Mouse (Mus musculus): Measurements from ENCODE around the gene Eftud2. TPM values are rescaled to one million over a fixed set of nuclear protein-coding genes. Genes with fewer than 3 reads are reported as not detected.

Gene Eftud2
- polyA plus RNA-seq, 1 experiment = 76.4 TPM

- Histone ChIP-seq H3K36me3 (ENCODE audit: control insufficient read depth, insufficient read depth, low read length) (peaks cover 3% of the 10 kb centered on the region), H3K27me3 (replicated peaks; ENCODE audit: control insufficient read depth, insufficient read depth, low read length) (no peaks in the 10 kb centered on the region), H3K4me3 (ENCODE audit: insufficient read depth, low read depth, low read length) (no peak overlapping the region), H3K27ac (ENCODE audit: insufficient read depth, low read depth, low read length) (no peak overlapping the region), H3K4me1 (ENCODE audit: control insufficient read depth, insufficient read depth, low read length) (no peaks in the 10 kb centered on the region)
- DNase-seq = no peak
- TF ChIP-seq CTCF (conservative IDR thresholded peaks at IDR 0.05; ENCODE audit: insufficient read depth, insufficient read length, low read depth, low read length) = peak; percentile 29
- no peak for TF ChIP-seq POLR2A (IDR thresholded peaks at IDR 0.05; ENCODE audit: low read depth, low read length)
These were observed 27.0 kb downstream of the Eftud2 start for GRCm38 (mm10) chr11:102853760-102854159.

DNA sequence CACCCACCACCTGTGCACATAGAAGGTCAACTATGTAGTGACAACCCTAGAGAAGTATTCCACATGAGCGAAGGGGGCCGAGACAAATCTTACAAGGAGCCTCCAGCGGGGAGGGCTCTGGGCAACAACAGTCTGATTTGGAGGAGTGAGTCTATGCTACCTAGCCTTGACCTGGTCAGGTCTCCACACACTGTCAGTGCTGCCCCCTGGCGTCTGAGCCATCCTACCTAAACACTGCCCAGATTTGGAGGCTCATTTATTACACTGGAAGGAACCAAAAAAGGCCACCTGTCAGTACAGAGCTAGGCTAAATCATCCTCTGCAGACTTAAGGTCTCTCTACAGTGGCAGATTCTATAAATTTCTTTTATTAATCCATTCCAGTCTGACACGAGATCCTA is 28.9 kb downstream of the Eftud2 start:
- Histone ChIP-seq H3K27ac (ENCODE audit: insufficient read depth, low read depth, low read length) (no peak overlapping the region), H3K4me1 (ENCODE audit: control insufficient read depth, insufficient read depth, low read length) (no peaks in the 10 kb centered on the region), H3K4me3 (ENCODE audit: insufficient read depth, low read depth, low read length) (no peak overlapping the region), H3K27me3 (replicated peaks; ENCODE audit: control insufficient read depth, insufficient read depth, low read length) (no peaks in the 10 kb centered on the region), H3K36me3 (ENCODE audit: control insufficient read depth, insufficient read depth, low read length) (peaks cover 5% of the 10 kb centered on the region)
- peak; percentile 72 for DNase-seq
- 58% methylated on average over 5 of the region's 5 CpGs for WGBS
- TF ChIP-seq CTCF (conservative IDR thresholded peaks at IDR 0.05; ENCODE audit: insufficient read depth, insufficient read length, low read depth, low read length) (peak; percentile 79), POLR2A (IDR thresholded peaks at IDR 0.05; ENCODE audit: low read depth, low read length) (no peak)

DNA sequence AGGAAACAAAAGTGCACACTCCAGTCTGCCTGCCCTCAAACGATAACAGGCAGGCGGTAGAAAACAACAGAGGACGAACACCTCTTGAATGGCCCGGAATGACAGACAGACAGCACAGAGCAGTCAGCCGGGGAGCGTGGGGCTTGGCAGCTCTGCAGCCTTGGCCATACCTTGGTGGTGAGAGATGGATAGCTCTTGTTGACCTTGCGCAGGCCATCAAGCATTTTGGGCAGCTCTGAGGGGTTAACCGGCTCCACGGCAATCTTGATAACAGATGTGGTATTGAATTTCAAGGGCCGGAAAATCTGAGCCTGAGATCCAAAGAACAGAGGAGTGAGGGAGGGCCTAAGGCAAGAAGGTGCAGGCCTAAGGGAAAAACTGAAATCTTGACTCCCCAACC is 34.9 kb downstream of the Eftud2 start:
- Histone ChIP-seq H3K36me3 (ENCODE audit: control insufficient read depth, insufficient read depth, low read length) (peaks cover 5% of the 10 kb centered on the region), H3K27me3 (replicated peaks; ENCODE audit: control insufficient read depth, insufficient read depth, low read length) (no peaks in the 10 kb centered on the region), H3K4me1 (ENCODE audit: control insufficient read depth, insufficient read depth, low read length) (no peaks in the 10 kb centered on the region), H3K27ac (ENCODE audit: insufficient read depth, low read depth, low read length) (0 out of 2 replicates have a peak overlapping the region, but pooled peaks have one; percentile 28), H3K4me3 (ENCODE audit: insufficient read depth, low read depth, low read length) (no peak overlapping the region)
- DNase-seq = no peak
- 75% methylated on average over 10 of the region's 10 CpGs for WGBS
- TF ChIP-seq POLR2A (IDR thresholded peaks at IDR 0.05; ENCODE audit: low read depth, low read length) (no peak), CTCF (conservative IDR thresholded peaks at IDR 0.05; ENCODE audit: insufficient read depth, insufficient read length, low read depth, low read length) (no peak)

DNA sequence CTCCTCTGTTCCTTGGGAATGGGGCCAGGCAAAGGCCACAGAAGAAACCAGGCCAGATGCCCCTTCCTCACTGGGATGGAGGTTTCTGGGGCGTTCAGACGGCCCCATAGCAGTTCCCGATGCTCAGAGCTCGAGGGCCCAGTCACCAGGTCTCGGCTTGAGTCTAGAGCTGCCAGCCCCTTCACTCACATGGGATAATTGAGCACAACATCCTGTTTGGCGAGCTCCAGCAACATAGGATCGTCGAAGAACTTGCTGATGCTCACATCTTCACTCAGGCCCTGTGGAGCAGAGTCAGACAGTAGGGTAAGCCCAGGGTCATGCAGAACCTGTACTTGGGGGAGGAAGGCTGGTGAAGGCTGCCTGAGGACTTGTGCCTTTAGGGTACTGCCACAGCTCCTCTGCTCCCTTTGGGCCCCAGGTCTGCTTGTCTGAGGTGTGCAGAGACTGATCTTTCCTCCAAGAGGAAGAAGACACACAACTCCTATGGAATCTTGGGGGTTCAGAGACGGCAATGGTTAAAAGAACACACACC is 42.1 kb downstream of the Eftud2 start:
- Histone ChIP-seq H3K4me3 (ENCODE audit: insufficient read depth, low read depth, low read length) (no peak overlapping the region), H3K4me1 (ENCODE audit: control insufficient read depth, insufficient read depth, low read length) (no peaks in the 10 kb centered on the region), H3K27me3 (replicated peaks; ENCODE audit: control insufficient read depth, insufficient read depth, low read length) (no peaks in the 10 kb centered on the region), H3K36me3 (ENCODE audit: control insufficient read depth, insufficient read depth, low read length) (peaks cover 3% of the 10 kb centered on the region), H3K27ac (ENCODE audit: insufficient read depth, low read depth, low read length) (peak overlapping the region; percentile 58)
- WGBS = 78% methylated on average over 9 of the region's 9 CpGs
- TF ChIP-seq POLR2A (IDR thresholded peaks at IDR 0.05; ENCODE audit: low read depth, low read length) (no peak), CTCF (conservative IDR thresholded peaks at IDR 0.05; ENCODE audit: insufficient read depth, insufficient read length, low read depth, low read length) (no peak)
- no peak for DNase-seq

DNA sequence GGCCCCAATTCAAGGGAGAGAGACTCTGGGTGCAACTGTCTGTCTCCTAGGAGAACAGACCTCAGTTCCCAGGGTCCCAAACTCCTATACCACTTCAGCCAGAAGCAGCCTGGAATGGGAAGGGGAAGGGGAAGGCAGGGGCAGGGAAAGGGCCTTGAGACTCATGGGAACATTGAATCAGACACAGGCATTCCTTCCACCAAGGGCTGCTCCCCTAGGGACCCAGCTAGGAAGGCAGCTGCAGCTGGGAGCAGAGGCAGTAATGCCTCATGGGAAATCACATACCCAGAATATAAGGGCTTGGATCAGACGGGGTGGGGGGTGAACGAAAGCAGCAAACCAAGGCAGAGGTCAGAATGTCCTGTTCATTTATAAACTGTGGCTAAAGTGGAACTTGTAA is 42.7 kb downstream of the Eftud2 start:
- WGBS = 82% methylated on average over 2 of the region's 2 CpGs
- Histone ChIP-seq H3K4me3 (ENCODE audit: insufficient read depth, low read depth, low read length) (no peak overlapping the region), H3K4me1 (ENCODE audit: control insufficient read depth, insufficient read depth, low read length) (no peaks in the 10 kb centered on the region), H3K36me3 (ENCODE audit: control insufficient read depth, insufficient read depth, low read length) (peaks cover 3% of the 10 kb centered on the region), H3K27ac (ENCODE audit: insufficient read depth, low read depth, low read length) (no peak overlapping the region; the same call in 1 of the 2 replicates), H3K27me3 (replicated peaks; ENCODE audit: control insufficient read depth, insufficient read depth, low read length) (no peaks in the 10 kb centered on the region)
- TF ChIP-seq POLR2A (IDR thresholded peaks at IDR 0.05; ENCODE audit: low read depth, low read length) = no peak
- no peak for TF ChIP-seq CTCF (conservative IDR thresholded peaks at IDR 0.05; ENCODE audit: insufficient read depth, insufficient read length, low read depth, low read length)
- DNase-seq = peak; percentile 35

- no peaks in the 10 kb centered on the region for H3K27me3 ChIP-seq (replicated peaks; ENCODE audit: control insufficient read depth, insufficient read depth, low read length)
- no peaks in the 10 kb centered on the region for H3K4me1 ChIP-seq (ENCODE audit: control insufficient read depth, insufficient read depth, low read length)
- no peak overlapping the region; the same call in 1 of the 2 replicates for H3K27ac ChIP-seq (ENCODE audit: insufficient read depth, low read depth, low read length)
- DNase-seq = no peak
- WGBS = 92% methylated on average over 1 of the region's 1 CpGs
- TF ChIP-seq CTCF (conservative IDR thresholded peaks at IDR 0.05; ENCODE audit: insufficient read depth, insufficient read length, low read depth, low read length) (no peak), POLR2A (IDR thresholded peaks at IDR 0.05; ENCODE audit: low read depth, low read length) (no peak)
- H3K36me3 ChIP-seq (ENCODE audit: control insufficient read depth, insufficient read depth, low read length) = peaks cover 3% of the 10 kb centered on the region; the same call in 1 of the 2 replicates
- H3K4me3 ChIP-seq (ENCODE audit: insufficient read depth, low read depth, low read length) = no peak overlapping the region
These were observed 43.4 kb downstream of the Eftud2 start for GRCm38 (mm10) chr11:102837385-102837784.

- peak; percentile 30 for DNase-seq
- no peak overlapping the region for H3K4me3 ChIP-seq (ENCODE audit: insufficient read depth, low read depth, low read length)
- peaks cover 3% of the 10 kb centered on the region; the same call in 1 of the 2 replicates for H3K36me3 ChIP-seq (ENCODE audit: control insufficient read depth, insufficient read depth, low read length)
- TF ChIP-seq POLR2A (IDR thresholded peaks at IDR 0.05; ENCODE audit: low read depth, low read length) = no peak
- TF ChIP-seq CTCF (conservative IDR thresholded peaks at IDR 0.05; ENCODE audit: insufficient read depth, insufficient read length, low read depth, low read length) = no peak
- peak overlapping the region; percentile 46; the same call in 1 of the 2 replicates for H3K27ac ChIP-seq (ENCODE audit: insufficient read depth, low read depth, low read length)
- H3K27me3 ChIP-seq (replicated peaks; ENCODE audit: control insufficient read depth, insufficient read depth, low read length) = no peaks in the 10 kb centered on the region
- WGBS = 75% methylated on average over 9 of the region's 9 CpGs
- H3K4me1 ChIP-seq (ENCODE audit: control insufficient read depth, insufficient read depth, low read length) = no peaks in the 10 kb centered on the region
These were observed 44.6 kb downstream of the Eftud2 start for GRCm38 (mm10) chr11:102836146-102836545.
